Mouse (Mus musculus) lung, postnatal 0 days (tissue): Measurements from ENCODE around the gene Alkbh4. TPM values are rescaled to one million over a fixed set of nuclear protein-coding genes. Genes with fewer than 3 reads are reported as not detected.

ENCODE experiments used
- ATAC-seq: fragments of 200-750 bp; cut with Nextera tagmentation; 2 replicates; pipeline ENCODE4 v1.8.0; 2017; ENCODE audit warnings: moderate library complexity
- DNase-seq: peaks from one replicate; pipeline ENCODE4 v3.0.0-alpha.2; 2016; ENCODE audit warnings: low spot score
- H3K27ac ChIP-seq: fragments of 300-500 bp; sonication (generic); 2 replicates; pipeline ENCODE4 v1.5.1; 2014; ENCODE audit warnings: antibody characterized with exemption, mild to moderate bottlenecking, low read length, mixed read lengths
- H3K27me3 ChIP-seq: fragments of 300-500 bp; sonication (generic); replicated peaks from 2 replicates; pipeline ENCODE4 v1.6.1; 2014; ENCODE audit warnings: low read length, mixed read lengths; ENCODE audit not compliant: insufficient read depth
- H3K36me3 ChIP-seq: fragments of 300-500 bp; sonication (generic); 2 replicates; pipeline ENCODE4 v1.6.1; 2014; ENCODE audit warnings: low read length, mixed read lengths; ENCODE audit not compliant: insufficient read depth
- H3K4me1 ChIP-seq: fragments of 300-500 bp; sonication (generic); 2 replicates; pipeline ENCODE4 v1.6.1; 2014; ENCODE audit warnings: antibody characterized with exemption, low read depth, low read length, mixed read lengths; ENCODE audit not compliant: insufficient read depth
- H3K4me2 ChIP-seq: fragments of 300-500 bp; sonication (generic); replicated peaks from 2 replicates; pipeline ENCODE4 v1.6.1; 2014; ENCODE audit warnings: low read depth, mild to moderate bottlenecking, low read length, moderate library complexity, mixed read lengths
- H3K4me3 ChIP-seq: fragments of 300-500 bp; sonication (generic); 2 replicates; pipeline ENCODE4 v1.5.1; 2014; ENCODE audit warnings: low read depth, low read length
- H3K9ac ChIP-seq: fragments of 300-500 bp; sonication (generic); replicated peaks from 2 replicates; pipeline ENCODE4 v1.6.1; 2014; ENCODE audit warnings: low read depth, mild to moderate bottlenecking
- H3K9me3 ChIP-seq: fragments of 300-500 bp; sonication (generic); 2 replicates; pipeline ENCODE4 v1.6.1; 2016; ENCODE audit warnings: low read length, mixed read lengths
- CTCF ChIP-seq: IDR thresholded peaks from 2 replicates; pipeline ENCODE4 v1.5.1; 2016; ENCODE audit warnings: antibody characterized with exemption, mild to moderate bottlenecking
- EP300 ChIP-seq: IDR thresholded peaks from 2 replicates; pipeline ENCODE4 v1.6.1; 2016; ENCODE audit warnings: antibody characterized with exemption, mild to moderate bottlenecking, control low read depth
- WGBS: fragments of 180-500 bp; shearing (Covaris S2); extraction: QIAGEN DNeasy Blood & Tissue Kit; methylation state at CpG from one replicate; pipeline ENCODE4 v1.1.7; 2014; 5-methylcytosine and 5-hydroxymethylcytosine counted together
- polyA plus RNA-seq: library from polyadenylated mRNA; unstranded; fragments of >200 nt; fragmentation: Nextera tagmentation; extraction: Ambion mirVana; gene quantifications from 2 replicates; pipeline ENCODE4 v1.2.1, GENCODE M21; 2015

Gene Alkbh4
- polyA plus RNA-seq, 1 experiment from 2014 or later, result 13.9 TPM

GRCm38 (mm10) chr5:136168071-136168470 lies 32.1 kb downstream of the Alkbh4 start:
- H3K4me3 ChIP-seq, result no peak overlapping the region
- no peak overlapping the region for H3K4me2 ChIP-seq
- peak; percentile 45 for TF ChIP-seq CTCF
- no peak for TF ChIP-seq EP300

GRCm38 (mm10) chr5:136169626-136170511 lies 33.9 kb downstream of the Alkbh4 start:
- Histone ChIP-seq H3K9ac (peak overlapping the region; percentile 43; the same call in 1 of the 2 replicates), H3K9me3 (no peaks in the 10 kb centered on the region), H3K27ac (peak overlapping the region; percentile 78), H3K36me3 (no peaks in the 10 kb centered on the region), H3K4me3 (peak overlapping the region; percentile 48), H3K27me3 (no peaks in the 10 kb centered on the region), H3K4me2 (peak overlapping the region; percentile 82), H3K4me1 (peaks cover 16% of the 10 kb centered on the region; the same call in 1 of the 2 replicates)
- DNase-seq (peak; percentile 34), ATAC-seq (peak; percentile 1; the same call in 1 of the 2 replicates)
- peak; percentile 6; the same call in 1 of the 2 replicates for TF ChIP-seq CTCF
- no peak for TF ChIP-seq EP300
- WGBS, result 10% methylated on average over 14 of the region's 15 CpGs

More at GRCm38 (mm10) chr5:136168071-136168470, 32.1 kb downstream of the Alkbh4 start:
- Histone ChIP-seq H3K4me1 (peaks cover 16% of the 10 kb centered on the region; the same call in 1 of the 2 replicates), H3K27ac (no peak overlapping the region), H3K9me3 (no peaks in the 10 kb centered on the region), H3K36me3 (no peaks in the 10 kb centered on the region), H3K27me3 (no peaks in the 10 kb centered on the region), H3K9ac (no peak overlapping the region)
- ATAC-seq, result no peak
- DNase-seq, result no peak
- WGBS, result 94% methylated on average over 3 of the region's 3 CpGs

DNA sequence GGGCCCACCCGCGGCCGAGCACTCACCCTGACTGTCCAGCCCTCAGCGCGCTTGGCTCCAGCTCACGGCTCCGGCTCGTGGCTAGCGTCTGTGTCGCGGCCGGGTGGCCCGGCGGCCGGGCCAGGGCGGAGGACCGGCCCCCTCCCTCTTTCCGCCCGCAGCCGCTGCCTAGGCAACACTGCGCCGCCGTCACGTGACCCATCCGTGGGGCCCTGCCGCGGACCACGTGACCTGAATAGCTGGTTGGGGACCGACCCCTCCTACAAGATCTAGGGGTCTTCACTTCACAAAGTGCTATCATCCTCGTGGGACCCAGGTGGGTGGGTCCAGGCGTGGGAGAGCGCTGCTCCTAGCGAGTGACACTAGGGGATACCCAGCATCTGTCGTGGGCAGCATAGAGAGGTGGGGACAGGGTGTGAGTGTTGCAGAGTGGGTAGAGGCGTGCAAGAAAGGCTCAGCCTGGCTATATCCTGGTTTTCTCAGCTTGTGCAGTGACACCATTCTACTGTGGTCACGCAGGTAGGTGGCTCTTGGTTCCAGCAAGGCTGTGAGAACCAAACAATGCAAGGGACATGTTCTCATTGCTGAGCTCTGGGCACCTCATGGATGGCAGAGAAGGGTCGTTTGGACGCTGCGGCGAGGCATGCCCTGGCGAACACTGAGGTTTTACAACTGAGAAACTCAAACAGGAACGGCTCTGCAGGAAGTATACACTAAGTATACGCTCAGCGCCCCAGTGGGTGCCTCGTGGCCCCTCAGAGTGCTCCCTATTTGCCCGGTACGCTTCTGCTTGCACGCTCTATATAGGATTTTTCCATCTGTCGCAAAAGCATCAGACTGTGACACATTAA lies 34.8 kb downstream of the Alkbh4 start, which contains the start of gene Orai2:
Orai2 (minus strand) TSS at position 202 of the 851 bp plus-strand sequence.
- DNase-seq (peak; percentile 75), ATAC-seq (peak; percentile 73)
- Histone ChIP-seq H3K9ac (peak within 1 kb of the TSS; percentile 43; the same call in 1 of the 2 replicates), H3K4me1 (peaks cover 16% of the 10 kb centered on the region; the same call in 1 of the 2 replicates), H3K27me3 (no peaks in the 10 kb centered on the region), H3K27ac (peak within 1 kb of the TSS; percentile 78), H3K4me3 (peak within 1 kb of the TSS; percentile 48), H3K9me3 (no peaks in the 10 kb centered on the region), H3K4me2 (peak within 1 kb of the TSS; percentile 82), H3K36me3 (no peaks in the 10 kb centered on the region)
- 3% methylated on average over 38 of the region's 49 CpGs for WGBS
- no peak for TF ChIP-seq EP300

DNA sequence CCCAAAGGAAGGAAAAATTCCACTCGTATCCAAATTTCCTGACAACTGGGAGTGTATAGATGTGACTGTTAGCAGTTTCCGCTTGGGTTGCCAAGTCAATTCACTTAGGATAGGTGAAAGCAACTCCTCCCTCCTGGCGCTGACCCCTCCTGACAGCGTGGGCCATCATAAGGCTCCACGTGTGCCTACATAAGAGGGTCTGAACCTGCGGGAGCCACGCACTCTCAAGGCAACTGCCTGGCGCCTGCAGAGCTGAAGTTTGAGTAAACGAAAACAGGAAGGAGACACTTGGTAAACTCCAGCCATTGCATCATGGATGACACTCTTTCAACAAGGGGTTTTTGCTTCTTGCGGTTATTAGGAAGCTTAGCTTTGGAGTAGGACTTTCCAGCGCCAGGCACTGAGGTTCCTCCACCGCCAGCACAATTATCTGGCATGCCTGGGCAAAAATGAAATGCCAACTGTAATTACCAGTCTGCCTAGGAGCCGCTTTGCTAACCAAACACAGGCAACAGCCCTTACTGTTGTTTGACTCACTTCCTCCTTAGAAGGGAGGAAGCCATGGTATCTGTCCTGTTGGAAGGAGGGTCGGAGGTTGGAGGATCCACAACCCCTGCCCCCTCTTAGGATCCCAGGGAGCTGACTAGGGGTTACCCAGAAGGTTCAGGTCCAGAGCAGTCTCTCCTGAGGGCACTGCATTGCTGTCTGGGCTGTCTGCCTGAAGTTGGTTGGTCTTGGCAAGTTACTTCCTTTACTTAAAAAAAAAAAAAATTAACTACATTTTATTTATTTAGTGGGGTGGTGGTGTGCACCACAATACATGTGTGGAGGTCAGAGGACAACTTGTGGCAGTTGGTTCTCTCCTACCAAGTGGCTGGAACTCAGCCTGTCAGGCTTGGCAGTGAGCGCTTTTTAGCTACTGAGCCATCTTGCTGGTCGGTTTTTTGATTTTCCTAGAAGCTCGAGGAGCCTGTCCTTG lies 35.7 kb downstream of the Alkbh4 start:
- Histone ChIP-seq H3K9me3 (no peaks in the 10 kb centered on the region), H3K36me3 (no peaks in the 10 kb centered on the region), H3K4me2 (peak overlapping the region; percentile 82), H3K4me1 (peaks cover 16% of the 10 kb centered on the region; the same call in 1 of the 2 replicates), H3K9ac (no peak overlapping the region), H3K4me3 (peak overlapping the region; percentile 48), H3K27ac (peak overlapping the region; percentile 78), H3K27me3 (no peaks in the 10 kb centered on the region)
- TF ChIP-seq CTCF (no peak), EP300 (0 out of 2 replicates have a peak, but pooled peaks have one; percentile 23)
- DNase-seq (peak; percentile 60), ATAC-seq (peak; percentile 9; the same call in 1 of the 2 replicates)
- WGBS, result 17% methylated on average over 17 of the region's 17 CpGs

DNA sequence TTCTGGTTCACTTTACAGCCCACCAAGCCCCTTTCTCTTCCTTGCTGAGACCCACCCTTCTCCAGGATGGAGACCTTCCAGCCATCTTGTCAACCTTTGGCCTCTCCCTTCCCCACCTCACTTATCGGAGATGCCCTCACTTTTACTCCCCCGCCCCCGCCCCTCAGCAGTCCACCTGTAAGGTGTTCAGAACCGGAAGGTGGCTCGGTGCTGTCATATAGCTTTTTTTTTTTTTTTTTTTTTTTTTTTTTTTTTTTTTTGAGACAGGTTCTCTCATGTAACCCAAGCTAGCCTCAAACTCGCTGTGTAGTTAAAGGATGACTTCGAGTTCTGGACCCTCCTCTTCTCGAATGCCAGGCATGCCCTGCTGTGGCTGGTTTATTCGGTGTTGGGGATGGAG lies 37.0 kb downstream of the Alkbh4 start:
- no peak overlapping the region for H3K9ac ChIP-seq
- WGBS, result 71% methylated on average over 9 of the region's 9 CpGs
- H3K27me3 ChIP-seq, result no peaks in the 10 kb centered on the region
- no peak overlapping the region for H3K4me3 ChIP-seq
- peaks cover 16% of the 10 kb centered on the region; the same call in 1 of the 2 replicates for H3K4me1 ChIP-seq
- ATAC-seq (no peak), DNase-seq (no peak)
- H3K27ac ChIP-seq, result no peak overlapping the region
- no peaks in the 10 kb centered on the region for H3K9me3 ChIP-seq
- no peak for TF ChIP-seq CTCF
- TF ChIP-seq EP300, result no peak
- H3K36me3 ChIP-seq, result no peaks in the 10 kb centered on the region
- H3K4me2 ChIP-seq, result no peak overlapping the region
